Mouse (Mus musculus) heart, postnatal 0 days (tissue): ENCODE data around the gene Slc39a3.

Experiments
- CTCF ChIP-seq: IDR thresholded peaks from 2 replicates; pipeline ENCODE4 v1.5.1; 2016; ENCODE audit warnings: antibody characterized with exemption, control low read depth, low read depth
- EP300 ChIP-seq: IDR thresholded peaks from 2 replicates; pipeline ENCODE4 v1.6.1; 2016; ENCODE audit warnings: antibody characterized with exemption, low read depth

- TF ChIP-seq CTCF, result no peak
- no peak for TF ChIP-seq EP300
These were observed 11.5 kb downstream of the Slc39a3 start, which contains the start of gene Diras1 for GRCm38 (mm10) chr10:81025639-81026275.
